Mouse (Mus musculus) spleen, adult 2 months (tissue): Measurements from ENCODE around the gene Zbtb37. TPM values are rescaled to one million over a fixed set of nuclear protein-coding genes. Genes with fewer than 3 reads are reported as not detected.

ENCODE experiments used
- DNase-seq, 2 experiments: peaks; one replicate each; pipeline versions ENCODE4 v3.0.0 to v3.0.0-alpha.2; 2012 to 2021; ENCODE audit warnings: low spot score in 2 of 2, low read depth in 1 of 2
- H3K27ac ChIP-seq: fragments of 200-500 bp; 2 replicates; pipeline ENCODE4 v1.5.1; 2012; ENCODE audit warnings: low read length, inconsistent platforms; ENCODE audit not compliant: insufficient read depth
- H3K27me3 ChIP-seq: fragments of 200-500 bp; 2 replicates; pipeline ENCODE4 v1.6.1; 2012; ENCODE audit warnings: mild to moderate bottlenecking, moderate library complexity, low read length, inconsistent platforms; ENCODE audit not compliant: control insufficient read depth, insufficient read depth
- H3K36me3 ChIP-seq: fragments of 200-500 bp; 2 replicates; pipeline ENCODE4 v1.6.1; 2012; ENCODE audit warnings: mild to moderate bottlenecking, low read length, inconsistent platforms; ENCODE audit not compliant: control insufficient read depth, insufficient read depth
- H3K4me1 ChIP-seq: fragments of 200-500 bp; 2 replicates; pipeline ENCODE4 v1.6.1; 2011; ENCODE audit warnings: inconsistent platforms; ENCODE audit not compliant: control insufficient read depth, insufficient read depth, insufficient read length
- H3K4me3 ChIP-seq: fragments of 200-500 bp; 2 replicates; pipeline ENCODE4 v1.5.1; 2011; ENCODE audit warnings: mild to moderate bottlenecking, inconsistent platforms; ENCODE audit not compliant: insufficient read depth, insufficient read length; ENCODE audit errors: extremely low read depth
- CTCF ChIP-seq: fragments of 200-500 bp; IDR thresholded peaks from 2 replicates; pipeline ENCODE4 v1.5.1; 2011; ENCODE audit warnings: mild to moderate bottlenecking, inconsistent platforms; ENCODE audit not compliant: insufficient read depth, insufficient read length, insufficient replicate concordance; ENCODE audit errors: extremely low read depth
- POLR2A ChIP-seq: fragments of 200-500 bp; IDR thresholded peaks from 2 replicates; pipeline ENCODE4 v1.6.1; 2011; ENCODE audit warnings: low read depth, low read length, inconsistent platforms
- WGBS: fragments of 180-500 bp; shearing (Covaris S2); methylation state at CpG from one replicate; pipeline ENCODE4 v1.1.7; 2018; 5-methylcytosine and 5-hydroxymethylcytosine counted together
- polyA plus RNA-seq: library from polyadenylated mRNA; depleted of rRNA; stranded (reverse); fragments of >200 nt; gene quantifications from 2 replicates; pipeline ENCODE4 v1.2.3, GENCODE M21; 2012; rRNA removed

The Zbtb37 gene
- polyA plus RNA-seq, result 1.9 and 2.4 TPM in 2 replicates

DNA sequence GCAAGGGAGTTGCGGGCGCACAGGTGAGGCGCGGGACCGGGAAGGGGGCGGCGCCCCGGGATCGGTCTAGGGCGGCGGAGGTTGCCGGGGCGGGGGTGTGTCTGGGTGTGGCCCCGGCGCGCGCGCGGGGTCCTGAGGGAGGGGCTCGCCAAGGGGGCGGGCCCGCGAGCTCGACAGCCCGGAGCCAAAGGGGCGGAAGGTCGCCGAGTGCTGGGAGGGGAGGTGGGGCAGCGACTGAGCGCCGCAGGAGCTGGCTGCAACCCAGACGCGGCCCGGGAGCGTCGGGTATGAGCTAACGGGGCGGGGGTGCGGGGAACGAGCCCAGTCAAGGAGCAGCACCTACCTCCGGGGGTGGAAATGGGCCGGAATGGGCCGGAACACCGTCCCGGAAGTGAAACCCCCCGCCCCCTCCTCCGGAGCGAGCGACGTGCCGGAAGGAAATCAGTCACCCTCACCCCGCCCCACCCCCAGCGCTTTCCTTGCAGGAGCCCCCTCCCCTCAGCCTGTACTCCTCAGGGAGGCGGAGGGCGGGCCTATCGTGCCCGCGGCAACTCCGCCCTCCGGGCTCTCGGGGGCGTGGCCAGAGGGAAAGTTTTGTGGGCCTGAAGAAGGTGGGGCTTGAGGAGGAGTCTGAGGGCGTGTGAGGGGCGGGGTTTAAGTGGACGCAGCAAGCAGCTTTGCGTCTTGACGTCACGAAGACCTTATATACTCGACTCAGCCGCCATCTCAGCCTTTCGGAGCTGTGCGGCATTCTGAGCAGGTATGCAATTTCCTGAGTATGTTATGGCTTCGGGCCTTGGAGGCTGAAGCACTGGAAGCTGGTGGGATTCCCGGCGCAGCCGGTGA, at the start of gene Zbtb37:
Zbtb37 (minus strand) TSS at position 415 of the 846 bp plus-strand sequence.
- no peaks in the 10 kb centered on the region for H3K27me3 ChIP-seq
- under 1% methylated on average over 74 of the region's 76 CpGs for WGBS
- peaks cover 26% of the 10 kb centered on the region for H3K36me3 ChIP-seq
- H3K27ac ChIP-seq, result peak within 1 kb of the TSS; percentile 97
- peak within 1 kb of the TSS; percentile 80 for H3K4me3 ChIP-seq
- peaks cover 8% of the 10 kb centered on the region; the same call in 1 of the 2 replicates for H3K4me1 ChIP-seq
- peak; percentile 98 for DNase-seq
- TF ChIP-seq POLR2A, result peak; percentile 100
- no peak for TF ChIP-seq CTCF

DNA sequence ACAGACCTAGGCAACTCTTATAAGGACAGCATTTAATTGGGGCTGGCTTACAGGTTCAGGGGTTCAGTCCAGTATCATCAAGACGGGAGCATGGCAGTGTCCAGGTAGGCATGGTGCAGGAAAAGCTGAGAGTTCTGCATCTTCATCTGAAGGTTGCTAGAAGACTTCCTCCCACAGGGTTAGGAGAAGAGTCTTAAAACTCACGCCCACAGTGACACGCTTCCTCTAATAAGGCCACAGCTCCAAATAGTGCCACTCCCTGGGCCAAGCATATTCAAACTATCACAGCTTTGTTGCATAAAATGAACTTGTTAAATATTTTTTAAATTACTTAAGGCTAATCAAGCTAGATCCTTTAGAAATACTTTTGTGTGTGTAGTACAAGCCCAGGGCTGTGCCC, 42.6 kb upstream of the Zbtb37 start:
- no peak for DNase-seq
- no peaks in the 10 kb centered on the region for H3K27me3 ChIP-seq
- H3K4me3 ChIP-seq, result no peak overlapping the region
- TF ChIP-seq POLR2A (no peak), CTCF (no peak)
- H3K4me1 ChIP-seq, result peaks cover 7% of the 10 kb centered on the region
- H3K27ac ChIP-seq, result no peak overlapping the region
- WGBS, result 74% methylated on average over 3 of the region's 3 CpGs
- H3K36me3 ChIP-seq, result peaks cover 3% of the 10 kb centered on the region; the same call in 1 of the 2 replicates

DNA sequence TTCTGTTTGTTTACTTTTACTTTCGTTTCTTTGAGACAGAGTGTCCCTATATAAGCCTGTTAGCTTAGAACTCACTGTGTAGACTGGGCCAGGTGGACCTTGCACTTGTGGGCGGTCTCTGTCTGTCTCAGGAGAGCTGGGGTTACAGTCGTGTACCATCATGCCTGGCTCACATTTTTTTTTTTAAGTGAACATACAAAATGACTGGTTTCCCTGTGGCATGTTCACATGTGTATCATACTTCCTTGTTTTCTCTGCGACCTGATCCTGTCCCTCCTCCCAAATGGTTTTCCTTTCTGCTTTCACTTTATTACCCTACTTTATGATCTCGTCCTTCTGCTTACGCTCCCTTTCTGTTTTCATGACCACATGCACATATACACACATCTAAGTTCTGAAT, 41.6 kb upstream of the Zbtb37 start:
- Histone ChIP-seq H3K36me3 (no peaks in the 10 kb centered on the region; the same call in 1 of the 2 replicates), H3K4me1 (peaks cover 12% of the 10 kb centered on the region), H3K4me3 (no peak overlapping the region), H3K27ac (peak overlapping the region; percentile 5; the same call in 1 of the 2 replicates), H3K27me3 (no peaks in the 10 kb centered on the region)
- WGBS, result 45% methylated on average over 6 of the region's 6 CpGs
- no peak for DNase-seq
- TF ChIP-seq POLR2A (no peak), CTCF (no peak)

DNA sequence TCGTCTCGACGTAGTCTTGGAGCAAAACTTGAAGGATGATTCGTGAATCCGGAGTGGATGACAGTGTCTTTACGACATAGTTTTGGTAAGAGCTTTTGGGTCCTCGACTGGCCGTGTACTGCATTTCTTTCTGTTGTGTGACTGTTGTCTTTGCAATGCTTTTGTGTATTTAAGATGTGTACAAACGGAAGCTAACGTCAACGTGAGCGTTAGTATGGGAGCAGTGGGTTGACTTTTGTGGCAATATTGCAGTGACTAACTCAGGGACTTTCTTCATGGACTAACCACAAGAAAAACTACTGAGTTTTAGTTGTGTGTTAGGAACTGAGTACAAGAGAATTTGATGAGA, 36.6 kb upstream of the Zbtb37 start:
- TF ChIP-seq POLR2A (no peak), CTCF (no peak)
- no peak for DNase-seq
- Histone ChIP-seq H3K4me3 (peak overlapping the region; percentile 73), H3K36me3 (no peaks in the 10 kb centered on the region; the same call in 1 of the 2 replicates), H3K27me3 (no peaks in the 10 kb centered on the region), H3K4me1 (peaks cover 15% of the 10 kb centered on the region), H3K27ac (peak overlapping the region; percentile 40; the same call in 1 of the 2 replicates)
- WGBS, result under 1% methylated on average over 12 of the region's 12 CpGs

GRCm38 (mm10) chr1:161070352-161071271, 36.0 kb upstream of the Zbtb37 start, which contains the start of the genes Dars2 and Cenpl:
Gene Dars2, minus strand, starts transcription at chr1:161070658.
Gene Cenpl, plus strand, starts transcription at chr1:161070713.
- no peaks in the 10 kb centered on the region; the same call in 1 of the 2 replicates for H3K36me3 ChIP-seq
- peak within 1 kb of the TSS; percentile 72 for H3K27ac ChIP-seq
- peak; percentile 91 for DNase-seq
- no peaks in the 10 kb centered on the region for H3K27me3 ChIP-seq
- TF ChIP-seq CTCF, result no peak
- H3K4me1 ChIP-seq, result peaks cover 15% of the 10 kb centered on the region
- WGBS, result under 1% methylated on average over 57 of the region's 57 CpGs
- H3K4me3 ChIP-seq, result peak within 1 kb of the TSS; percentile 73

- H3K4me1 ChIP-seq, result no peaks in the 10 kb centered on the region
- H3K4me3 ChIP-seq, result no peak overlapping the region
- no peaks in the 10 kb centered on the region for H3K27me3 ChIP-seq
- peaks cover 4% of the 10 kb centered on the region; the same call in 1 of the 2 replicates for H3K36me3 ChIP-seq
- TF ChIP-seq POLR2A (no peak), CTCF (no peak)
- no peak for DNase-seq
- no peak overlapping the region for H3K27ac ChIP-seq
- 88% methylated on average over 1 of the region's 1 CpGs for WGBS
These were observed 28.7 kb upstream of the Zbtb37 start for GRCm38 (mm10) chr1:161063351-161063750.
